Mouse (Mus musculus) limb, embryonic 12.5 days (tissue): ENCODE data around the gene Supt7l. TPM values are rescaled to one million over a fixed set of nuclear protein-coding genes. Genes with fewer than 3 reads are reported as not detected.

Experiments
- ATAC-seq: fragments of 200-750 bp; cut with Nextera tagmentation; 2 replicates; pipeline ENCODE4 v1.8.0; 2017; ENCODE audit warnings: low read depth, moderate TSS enrichment; ENCODE audit not compliant: insufficient number of reproducible peaks, insufficient read depth, low FRiP score, low TSS enrichment
- H3K27ac ChIP-seq: fragments of 300-500 bp; sonication (generic); 2 replicates; pipeline ENCODE4 v1.5.1; 2016; ENCODE audit warnings: mild to moderate bottlenecking, moderate library complexity
- H3K27me3 ChIP-seq: fragments of 300-500 bp; sonication (generic); 2 replicates; pipeline ENCODE4 v1.6.1; 2016; ENCODE audit warnings: mild to moderate bottlenecking, moderate library complexity
- H3K36me3 ChIP-seq: fragments of 300-500 bp; sonication (generic); 2 replicates; pipeline ENCODE4 v1.6.1; 2016; ENCODE audit warnings: mild to moderate bottlenecking, moderate library complexity
- H3K4me1 ChIP-seq: fragments of 300-500 bp; sonication (generic); replicated peaks from 2 replicates; pipeline ENCODE4 v1.6.1; 2016
- H3K4me2 ChIP-seq: fragments of 300-500 bp; sonication (generic); 2 replicates; pipeline ENCODE4 v1.6.1; 2016; ENCODE audit warnings: mild to moderate bottlenecking, moderate library complexity
- H3K4me3 ChIP-seq: fragments of 300-500 bp; sonication (generic); replicated peaks from 2 replicates; pipeline ENCODE4 v1.5.1; 2016; ENCODE audit warnings: mild to moderate bottlenecking
- H3K9ac ChIP-seq: fragments of 300-500 bp; sonication (generic); replicated peaks from 2 replicates; pipeline ENCODE4 v1.6.1; 2016; ENCODE audit warnings: mild to moderate bottlenecking, moderate library complexity
- H3K9me3 ChIP-seq: fragments of 300-500 bp; sonication (generic); 2 replicates; pipeline ENCODE4 v1.6.1; 2016; ENCODE audit warnings: mild to moderate bottlenecking, moderate library complexity
- WGBS: fragments of 180-500 bp; shearing (Covaris S2); methylation state at CpG from one replicate; pipeline ENCODE4 v1.1.7; 2016; 5-methylcytosine and 5-hydroxymethylcytosine counted together
- polyA plus RNA-seq: library from polyadenylated mRNA; unstranded; fragments of >200 nt; fragmentation: Nextera tagmentation; extraction: Ambion mirVana; gene quantifications from 2 replicates; pipeline ENCODE4 v1.2.1, GENCODE M21; 2016

The Supt7l gene
- polyA plus RNA-seq, 1 experiment from 2014 or later, result 31.0 TPM

- H3K9me3 ChIP-seq, result no peaks in the 10 kb centered on the region
- H3K27me3 ChIP-seq, result no peaks in the 10 kb centered on the region
- no peak overlapping the region for H3K4me3 ChIP-seq
- WGBS, result 93% methylated on average over 2 of the region's 2 CpGs
- no peak for ATAC-seq
- no peak overlapping the region for H3K27ac ChIP-seq
- peaks cover 58% of the 10 kb centered on the region for H3K36me3 ChIP-seq
- H3K9ac ChIP-seq, result no peak overlapping the region
- no peaks in the 10 kb centered on the region for H3K4me1 ChIP-seq
- no peak overlapping the region for H3K4me2 ChIP-seq
Measured at GRCm38 (mm10) chr5:31560352-31560751, 32.7 kb upstream of the Supt7l start.

DNA sequence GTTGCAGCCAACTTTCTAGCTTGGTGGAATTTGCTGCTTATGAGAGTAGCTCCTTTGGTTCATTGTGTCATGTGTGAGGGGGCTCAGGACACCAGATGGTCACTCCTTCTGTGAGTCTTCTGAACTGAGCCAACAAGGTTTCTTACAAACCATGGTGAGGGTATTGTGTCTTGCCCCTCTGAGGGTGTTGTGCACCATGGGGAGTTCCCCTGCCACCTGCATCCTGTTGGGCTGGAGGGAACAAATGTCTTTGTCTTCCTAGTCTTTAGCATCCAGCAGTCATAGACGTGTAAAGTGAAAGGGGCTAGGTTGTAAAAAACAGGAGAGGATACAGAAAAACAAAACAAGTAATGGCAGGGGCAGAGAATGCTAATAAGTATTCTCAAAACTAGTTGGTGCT is 31.8 kb upstream of the Supt7l start:
- no peaks in the 10 kb centered on the region for H3K27me3 ChIP-seq
- H3K36me3 ChIP-seq, result peaks cover 67% of the 10 kb centered on the region
- 50% methylated on average over 1 of the region's 1 CpGs for WGBS

DNA sequence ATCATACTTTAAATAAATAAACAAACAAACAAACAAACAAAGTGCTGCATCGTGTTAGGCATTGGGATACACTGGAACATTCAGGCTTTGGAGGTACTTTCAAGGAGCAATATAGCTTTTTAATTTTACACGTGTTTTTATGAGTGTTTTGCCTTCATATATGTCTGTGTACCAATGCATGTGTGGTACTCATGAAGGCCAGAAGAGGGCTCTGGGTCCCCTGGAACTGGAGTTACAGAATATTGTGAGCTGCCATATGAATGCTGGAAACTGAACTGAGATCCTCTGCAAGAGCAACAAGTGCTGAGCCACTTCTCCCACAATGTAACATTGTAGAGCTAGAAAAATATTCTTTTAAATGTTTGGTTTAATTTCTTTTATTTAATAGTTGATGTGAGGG is 7.6 kb upstream of the Supt7l start:
- Histone ChIP-seq H3K27me3 (no peaks in the 10 kb centered on the region), H3K9me3 (no peaks in the 10 kb centered on the region), H3K4me3 (no peak overlapping the region), H3K36me3 (peaks cover 85% of the 10 kb centered on the region), H3K4me1 (no peaks in the 10 kb centered on the region), H3K27ac (no peak overlapping the region), H3K9ac (no peak overlapping the region), H3K4me2 (no peak overlapping the region)
- ATAC-seq, result no peak
- 91% methylated on average over 2 of the region's 2 CpGs for WGBS

More for the DNA sequence above, 31.8 kb upstream of the Supt7l start:
- Histone ChIP-seq H3K9ac (no peak overlapping the region), H3K9me3 (no peaks in the 10 kb centered on the region), H3K27ac (no peak overlapping the region), H3K4me2 (no peak overlapping the region), H3K4me1 (no peaks in the 10 kb centered on the region), H3K4me3 (no peak overlapping the region)
- no peak for ATAC-seq

- no peak overlapping the region for H3K4me3 ChIP-seq
- peaks cover 49% of the 10 kb centered on the region for H3K36me3 ChIP-seq
- 65% methylated on average over 2 of the region's 2 CpGs for WGBS
- H3K27ac ChIP-seq, result no peak overlapping the region
- no peak for ATAC-seq
- peak overlapping the region; percentile 97; the same call in 1 of the 2 replicates for H3K4me2 ChIP-seq
- H3K27me3 ChIP-seq, result no peaks in the 10 kb centered on the region
- H3K9ac ChIP-seq, result no peak overlapping the region
- H3K4me1 ChIP-seq, result peaks cover 22% of the 10 kb centered on the region
- no peaks in the 10 kb centered on the region for H3K9me3 ChIP-seq
Measured at GRCm38 (mm10) chr5:31528560-31528959, 953 bp upstream of the Supt7l start.

- peak overlapping the region; percentile 97 for H3K4me2 ChIP-seq
- H3K27ac ChIP-seq, result peak overlapping the region; percentile 87; the same call in 1 of the 2 replicates
- peak overlapping the region; percentile 98 for H3K4me3 ChIP-seq
- H3K36me3 ChIP-seq, result peaks cover 44% of the 10 kb centered on the region
- no peak for ATAC-seq
- peaks cover 22% of the 10 kb centered on the region for H3K4me1 ChIP-seq
- peak overlapping the region; percentile 89 for H3K9ac ChIP-seq
- H3K27me3 ChIP-seq, result no peaks in the 10 kb centered on the region
- 3% methylated on average over 40 of the region's 40 CpGs for WGBS
- H3K9me3 ChIP-seq, result no peaks in the 10 kb centered on the region
Measured at GRCm38 (mm10) chr5:31527117-31527680, 408 bp downstream of the Supt7l start.

- Histone ChIP-seq H3K9ac (peak within 1 kb of the TSS; percentile 89), H3K4me2 (peak within 1 kb of the TSS; percentile 97), H3K27ac (peak within 1 kb of the TSS; percentile 87), H3K27me3 (no peaks in the 10 kb centered on the region), H3K4me1 (peaks cover 22% of the 10 kb centered on the region), H3K36me3 (peaks cover 43% of the 10 kb centered on the region), H3K4me3 (peak within 1 kb of the TSS; percentile 98), H3K9me3 (no peaks in the 10 kb centered on the region)
- WGBS, result under 1% methylated on average over 28 of the region's 28 CpGs
- peak; percentile 68; the same call in 1 of the 2 replicates for ATAC-seq
Measured at GRCm38 (mm10) chr5:31526354-31527116, 1.1 kb downstream of the Supt7l start, which contains the start of gene Slc4a1ap. Slc4a1ap (plus strand) TSS chr5:31526995.

DNA sequence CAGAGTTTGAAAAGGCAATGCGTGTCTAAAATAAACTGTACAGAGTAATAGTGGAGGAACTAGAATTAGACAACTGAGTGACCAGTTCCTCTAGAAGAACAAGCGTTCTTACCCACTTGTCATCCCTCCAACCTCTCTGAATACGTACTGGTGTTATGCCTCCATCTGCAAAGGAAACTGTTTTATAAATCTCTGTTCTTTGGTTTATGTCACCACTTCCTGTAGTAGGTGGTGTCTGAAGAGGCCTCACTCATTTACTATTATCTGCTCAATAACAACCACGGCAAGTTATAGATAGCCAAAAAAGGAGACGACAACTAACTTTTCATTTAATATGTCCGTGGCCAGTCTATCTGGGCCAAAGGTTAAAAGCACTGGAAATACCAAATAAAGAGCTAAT is 7.1 kb downstream of the Supt7l start:
- no peak overlapping the region for H3K27ac ChIP-seq
- H3K36me3 ChIP-seq, result peaks cover 72% of the 10 kb centered on the region
- no peak overlapping the region for H3K4me3 ChIP-seq
- no peak overlapping the region for H3K9ac ChIP-seq
- H3K27me3 ChIP-seq, result no peaks in the 10 kb centered on the region
- WGBS, result 93% methylated on average over 6 of the region's 6 CpGs
- H3K9me3 ChIP-seq, result no peaks in the 10 kb centered on the region
- no peak overlapping the region for H3K4me2 ChIP-seq
- ATAC-seq, result no peak
- H3K4me1 ChIP-seq, result peaks cover 2% of the 10 kb centered on the region

GRCm38 (mm10) chr5:31512481-31512880 is 15.1 kb downstream of the Supt7l start:
- H3K4me3 ChIP-seq, result no peak overlapping the region
- ATAC-seq, result no peak
- 96% methylated on average over 1 of the region's 1 CpGs for WGBS
- no peak overlapping the region for H3K27ac ChIP-seq
- no peak overlapping the region for H3K4me2 ChIP-seq
- peaks cover 93% of the 10 kb centered on the region for H3K36me3 ChIP-seq
- no peaks in the 10 kb centered on the region for H3K27me3 ChIP-seq
- H3K9me3 ChIP-seq, result no peaks in the 10 kb centered on the region
- no peaks in the 10 kb centered on the region for H3K4me1 ChIP-seq
- no peak overlapping the region for H3K9ac ChIP-seq

GRCm38 (mm10) chr5:31504843-31505242 is 22.8 kb downstream of the Supt7l start:
- H3K9me3 ChIP-seq, result no peaks in the 10 kb centered on the region
- WGBS, result 92% methylated on average over 10 of the region's 10 CpGs
- H3K27ac ChIP-seq, result no peak overlapping the region
- no peaks in the 10 kb centered on the region for H3K4me1 ChIP-seq
- no peaks in the 10 kb centered on the region for H3K27me3 ChIP-seq
- no peak overlapping the region for H3K9ac ChIP-seq
- no peak for ATAC-seq
- no peak overlapping the region for H3K4me3 ChIP-seq
- peaks cover 89% of the 10 kb centered on the region for H3K36me3 ChIP-seq
- no peak overlapping the region for H3K4me2 ChIP-seq

DNA sequence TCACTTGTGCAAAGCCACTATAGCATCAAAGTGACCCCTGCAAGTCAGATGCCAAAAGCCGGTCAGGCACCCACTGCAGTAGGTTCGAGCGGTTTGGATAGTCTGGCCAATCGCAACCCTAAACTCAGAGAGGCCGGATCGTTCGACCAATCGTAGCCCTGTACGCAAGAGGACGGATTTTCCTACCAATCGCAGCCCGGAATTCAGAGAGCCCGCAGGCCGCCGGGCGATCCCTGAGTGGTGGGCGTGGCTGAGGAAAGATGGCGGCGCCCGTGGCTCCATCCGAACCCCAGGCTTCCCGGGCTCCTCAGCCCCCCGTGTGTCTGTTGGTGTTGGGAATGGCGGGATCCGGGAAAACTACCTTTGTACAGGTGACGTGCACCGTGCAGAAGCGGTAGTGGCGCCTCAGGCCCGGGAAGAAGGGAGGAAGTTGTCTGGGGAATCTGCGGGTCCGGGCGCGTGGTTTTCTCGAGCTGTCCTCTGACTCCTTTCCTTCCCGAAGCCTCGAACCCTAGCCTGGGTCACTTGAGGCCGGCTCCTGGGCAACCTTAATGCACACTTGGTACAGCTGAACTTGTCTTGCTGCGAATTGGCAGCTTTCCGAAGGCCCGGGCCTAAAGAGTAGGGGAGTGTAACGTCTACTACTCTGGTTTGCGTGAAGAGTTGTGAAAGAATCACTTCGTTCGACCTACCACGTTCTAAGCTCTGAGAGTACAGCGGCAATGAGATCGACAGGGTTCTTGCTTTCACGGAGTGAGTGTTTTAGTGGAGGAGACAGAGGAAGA is 32.9 kb downstream of the Supt7l start, which contains the start of gene Gpn1:
Gpn1 (plus strand) TSS at position 229 of the 785 bp plus-strand sequence.
- peak; percentile 99 for ATAC-seq
- Histone ChIP-seq H3K27me3 (no peaks in the 10 kb centered on the region), H3K9me3 (no peaks in the 10 kb centered on the region), H3K36me3 (peaks cover 33% of the 10 kb centered on the region), H3K27ac (no peak within 1 kb of the TSS), H3K4me2 (peak within 1 kb of the TSS; percentile 83), H3K9ac (peak within 1 kb of the TSS; percentile 76), H3K4me3 (peak within 1 kb of the TSS; percentile 84), H3K4me1 (peaks cover 8% of the 10 kb centered on the region)
- WGBS, result under 1% methylated on average over 49 of the region's 49 CpGs

DNA sequence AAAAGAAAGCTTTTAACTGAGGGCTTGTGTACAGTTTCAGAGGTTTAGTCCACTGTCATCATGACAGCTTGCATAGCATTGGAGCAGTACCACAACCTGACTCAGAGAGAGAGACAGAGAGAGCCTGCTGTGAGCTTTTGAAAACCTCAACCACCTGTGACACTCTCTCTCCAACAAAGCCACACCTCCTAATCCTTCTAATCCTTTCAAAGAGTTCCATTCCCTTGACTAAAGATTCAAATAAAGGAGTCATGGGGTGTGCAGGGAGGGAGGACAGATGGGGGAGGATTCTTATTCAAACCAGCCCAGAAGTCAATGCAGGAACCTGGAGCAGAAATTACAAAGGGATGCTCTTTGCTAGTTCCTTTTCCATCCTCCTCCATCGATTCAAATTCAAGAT is 35.6 kb downstream of the Supt7l start:
- Histone ChIP-seq H3K9me3 (no peaks in the 10 kb centered on the region), H3K36me3 (peaks cover 10% of the 10 kb centered on the region), H3K9ac (no peak overlapping the region), H3K27ac (no peak overlapping the region), H3K4me1 (peaks cover 8% of the 10 kb centered on the region), H3K4me3 (no peak overlapping the region), H3K27me3 (no peaks in the 10 kb centered on the region), H3K4me2 (no peak overlapping the region)
- ATAC-seq, result no peak
- WGBS, result 47% methylated on average over 1 of the region's 1 CpGs
